Mouse (Mus musculus) ovary, adult 18-20 months (tissue): Measurements from ENCODE around the gene Bmp15.

Experiments used
- DNase-seq: peaks from one replicate; pipeline ENCODE4 v3.0.0; 2022; ENCODE audit warnings: low spot score, mixed read lengths

Bmp15 gene

DNA sequence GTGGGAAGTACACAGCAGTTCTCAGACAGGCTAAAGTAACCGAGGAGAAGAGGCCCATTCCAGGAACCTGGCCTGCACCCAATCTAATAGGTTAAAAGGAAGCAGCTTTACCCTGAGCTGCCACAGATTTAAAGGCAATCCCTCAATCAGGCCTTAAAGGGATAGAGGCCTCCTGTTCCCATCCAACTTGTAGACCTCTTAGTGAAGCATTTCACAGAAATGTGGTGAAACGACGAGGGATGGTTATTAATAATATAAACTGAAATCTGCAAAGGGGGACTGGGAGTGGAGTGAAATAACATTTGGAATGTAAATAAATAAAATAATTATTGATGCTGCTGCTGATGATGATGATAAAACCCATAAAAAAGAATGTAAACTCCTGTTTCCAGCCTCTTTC is at the start of gene Bmp15:
Bmp15 (minus strand) TSS at position 101 of the 400 bp plus-strand sequence.
- DNase-seq = no peak

GRCm38 (mm10) chrX:6368822-6369221 is 48.3 kb upstream of the Bmp15 start:
- DNase-seq = no peak

DNA sequence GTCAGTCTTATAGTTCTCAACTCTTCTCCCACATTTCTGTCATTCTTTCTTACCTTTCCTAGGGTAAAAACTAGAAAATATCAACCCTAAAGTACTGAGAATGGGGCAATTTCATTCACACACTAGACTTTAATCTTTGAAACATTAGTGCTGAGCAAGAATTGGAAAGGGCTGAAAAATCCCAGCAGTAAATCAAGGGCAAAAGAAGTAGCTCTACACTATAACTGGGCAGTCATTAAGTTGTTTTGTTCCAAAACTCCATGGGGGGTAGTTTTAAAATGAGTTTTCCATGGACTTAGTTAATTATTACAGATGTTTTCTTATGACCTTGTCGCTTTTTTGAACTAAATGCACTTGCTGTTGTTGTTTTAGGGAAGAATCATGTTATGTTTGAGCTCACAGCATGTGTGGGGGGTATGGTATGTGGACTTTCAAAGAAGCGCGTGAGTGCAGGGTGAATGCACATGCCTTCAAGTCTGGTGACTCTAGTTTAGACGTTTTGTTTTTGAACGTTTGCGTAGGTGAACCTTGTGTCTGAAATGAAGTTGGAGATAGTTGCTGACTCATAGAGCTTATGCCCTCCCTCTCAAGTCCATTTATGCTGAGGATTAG is 37.1 kb upstream of the Bmp15 start:
- no peak for DNase-seq

DNA sequence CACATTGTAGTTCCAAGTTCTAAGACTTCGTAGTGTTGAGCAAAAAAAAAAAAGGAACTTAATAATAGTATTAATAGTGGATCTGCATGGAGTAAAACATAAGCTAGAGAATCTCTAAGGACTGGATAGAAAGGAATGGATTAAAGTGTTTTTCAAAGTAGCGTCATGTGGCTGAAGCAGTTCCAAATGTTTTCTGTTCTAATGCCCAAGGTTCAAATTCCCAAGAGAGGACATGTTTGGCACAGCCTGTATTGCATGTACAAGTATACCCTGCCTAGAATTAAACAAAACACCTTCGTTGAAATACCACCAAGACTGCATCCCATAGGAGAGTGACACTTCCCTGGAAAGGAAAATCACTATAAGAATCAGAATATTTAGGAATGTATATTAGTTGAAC is 36.4 kb upstream of the Bmp15 start:
- DNase-seq = no peak

DNA sequence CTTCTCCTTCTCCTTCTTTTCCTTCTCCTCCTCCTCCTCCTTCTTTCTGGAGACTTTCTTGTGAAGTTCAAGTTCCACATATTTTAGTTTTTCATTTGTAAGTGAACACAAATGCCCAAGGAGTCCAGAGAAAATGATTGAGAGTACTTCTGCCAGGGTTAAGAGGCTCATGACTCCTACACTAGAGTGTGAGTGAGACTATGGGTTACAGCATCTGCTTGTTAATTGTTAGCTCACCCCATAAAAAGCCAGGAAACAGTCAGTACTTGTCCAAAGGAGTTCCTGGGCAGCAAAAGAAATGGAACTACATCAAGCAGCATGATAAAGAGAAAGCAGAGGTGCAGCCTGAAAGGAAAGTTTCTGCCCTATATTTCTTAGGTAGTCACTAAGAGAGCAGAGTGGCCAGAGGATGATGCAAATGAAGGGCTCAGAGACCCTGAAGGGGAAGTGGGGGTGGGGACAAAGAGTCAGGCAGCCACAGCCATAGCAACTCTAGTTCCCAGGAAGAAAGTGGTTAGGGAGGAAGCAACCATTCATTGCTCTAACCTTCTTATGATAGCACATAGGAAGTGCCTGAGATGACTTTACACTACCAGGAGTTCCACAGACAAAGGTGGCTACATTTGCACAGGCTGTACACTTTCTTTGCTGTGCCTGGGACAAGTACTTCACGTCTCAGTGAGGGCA is 24.9 kb upstream of the Bmp15 start:
- no peak for DNase-seq

DNA sequence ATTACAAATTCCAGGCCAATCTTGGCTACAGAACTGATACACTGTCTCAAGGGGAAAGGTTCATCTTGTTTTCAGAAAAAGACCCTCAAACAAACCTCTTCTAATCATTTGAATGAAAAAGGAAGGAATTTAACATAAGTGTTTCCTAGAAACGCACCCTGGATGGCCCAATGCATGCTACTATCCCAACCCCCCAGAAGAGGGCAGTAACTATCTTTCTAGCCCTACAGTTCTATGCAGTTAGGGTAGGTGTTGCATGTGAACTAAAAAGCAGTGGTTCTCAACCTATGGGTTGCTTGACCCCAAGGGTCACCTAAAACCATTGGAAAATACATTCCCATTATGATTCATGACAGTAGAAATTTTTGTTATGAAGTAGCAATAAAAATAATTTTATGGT is 3.5 kb upstream of the Bmp15 start:
- no peak for DNase-seq

DNA sequence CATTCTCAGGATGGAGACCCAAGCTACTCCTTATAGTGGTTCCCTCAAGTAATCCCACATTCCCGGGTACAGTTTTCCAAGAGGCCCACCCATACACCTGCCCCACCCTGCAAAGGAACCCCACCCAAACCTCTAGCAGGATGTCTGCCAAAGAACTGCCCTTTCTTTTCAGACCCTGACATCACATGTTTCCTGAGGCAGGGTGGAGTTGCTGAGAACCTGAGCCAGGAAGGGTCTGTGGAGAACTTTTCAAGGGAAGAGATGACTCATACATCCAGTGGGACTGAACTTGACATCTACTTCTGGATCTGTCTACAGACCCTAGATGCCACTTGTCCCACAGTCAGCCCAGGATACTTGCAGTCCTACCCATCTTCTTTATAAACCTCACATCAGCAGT is 2.8 kb downstream of the Bmp15 start:
- no peak for DNase-seq
